Mouse (Mus musculus): Measurements from ENCODE around the gene Snapc5.

The Snapc5 gene

GRCm38 (mm10) chr9:64198763-64199418 is 19.8 kb downstream of the Snapc5 start:
- DNase-seq (ENCODE audit: low read depth, low spot score) = peak; percentile 95

- DNase-seq (ENCODE audit: low read depth, low spot score) = peak; percentile 87
Measured at GRCm38 (mm10) chr9:64199897-64200296, 20.8 kb downstream of the Snapc5 start.

GRCm38 (mm10) chr9:64202331-64202730 is 23.3 kb downstream of the Snapc5 start:
- DNase-seq (ENCODE audit: low read depth, low spot score) = no peak

GRCm38 (mm10) chr9:64202866-64203265 is 23.8 kb downstream of the Snapc5 start:
- DNase-seq (ENCODE audit: low read depth, low spot score) = peak; percentile 9

- DNase-seq (ENCODE audit: low read depth, low spot score) = no peak
Measured at GRCm38 (mm10) chr9:64207509-64208084, 28.5 kb downstream of the Snapc5 start.

- peak; percentile 36 for DNase-seq (ENCODE audit: low read depth, low spot score)
Measured at GRCm38 (mm10) chr9:64214452-64214851, 35.4 kb downstream of the Snapc5 start.

- no peak for DNase-seq (ENCODE audit: low read depth, low spot score)
Measured at GRCm38 (mm10) chr9:64216090-64216489, 37.0 kb downstream of the Snapc5 start.

GRCm38 (mm10) chr9:64216641-64217040 is 37.6 kb downstream of the Snapc5 start:
- DNase-seq (ENCODE audit: low read depth, low spot score) = no peak

- DNase-seq (ENCODE audit: low read depth, low spot score) = no peak
Measured at GRCm38 (mm10) chr9:64217887-64218286, 38.8 kb downstream of the Snapc5 start.

- no peak for DNase-seq (ENCODE audit: low read depth, low spot score)
Measured at GRCm38 (mm10) chr9:64219305-64219704, 40.2 kb downstream of the Snapc5 start.

GRCm38 (mm10) chr9:64219772-64220420 is 40.8 kb downstream of the Snapc5 start:
- DNase-seq (ENCODE audit: low read depth, low spot score) = peak; percentile 73

GRCm38 (mm10) chr9:64220603-64221002 is 41.5 kb downstream of the Snapc5 start:
- peak; percentile 41 for DNase-seq (ENCODE audit: low read depth, low spot score)

GRCm38 (mm10) chr9:64221480-64221879 is 42.4 kb downstream of the Snapc5 start:
- DNase-seq (ENCODE audit: low read depth, low spot score) = no peak

GRCm38 (mm10) chr9:64222098-64222497 is 43.0 kb downstream of the Snapc5 start:
- no peak for DNase-seq (ENCODE audit: low read depth, low spot score)

GRCm38 (mm10) chr9:64225805-64226204 is 46.7 kb downstream of the Snapc5 start:
- DNase-seq (ENCODE audit: low read depth, low spot score) = no peak

GRCm38 (mm10) chr9:64227736-64228135 is 48.7 kb downstream of the Snapc5 start:
- DNase-seq (ENCODE audit: low read depth, low spot score) = peak; percentile 50

GRCm38 (mm10) chr9:64228972-64229371 is 49.9 kb downstream of the Snapc5 start:
- no peak for DNase-seq (ENCODE audit: low read depth, low spot score)

GRCm38 (mm10) chr9:64231171-64231570 is 52.1 kb downstream of the Snapc5 start:
- DNase-seq (ENCODE audit: low read depth, low spot score) = no peak

GRCm38 (mm10) chr9:64231674-64232073 is 52.6 kb downstream of the Snapc5 start:
- DNase-seq (ENCODE audit: low read depth, low spot score) = no peak

- DNase-seq (ENCODE audit: low read depth, low spot score) = no peak
Measured at GRCm38 (mm10) chr9:64232257-64232957, 53.3 kb downstream of the Snapc5 start.
